Mouse (Mus musculus): ENCODE data around the gene Cradd.

GRCm38 (mm10) chr10:95297024-95297423 is 26.9 kb downstream of the Cradd start:
- TF ChIP-seq CTCF (conservative IDR thresholded peaks at IDR 0.05; ENCODE audit: low read length) (no peak), POU5F1 (IDR thresholded peaks at IDR 0.05; ENCODE audit: borderline replicate concordance, low read length) (no peak)

Data from E14TG2a.4 (cell line).